Mouse (Mus musculus): Measurements from ENCODE around the gene Cdk2ap2.

- no peak for TF ChIP-seq POLR2A (IDR thresholded peaks at IDR 0.05; ENCODE audit: borderline replicate concordance, insufficient read depth, low read length)
- TF ChIP-seq CTCF (IDR thresholded peaks at IDR 0.05; ENCODE audit: borderline replicate concordance, insufficient read depth, low read depth, low read length) = no peak
Measured at GRCm38 (mm10) chr19:4122411-4123370, 25.7 kb downstream of the Cdk2ap2 start.
